Mouse (Mus musculus): ENCODE data around the gene Inf2.

DNA sequence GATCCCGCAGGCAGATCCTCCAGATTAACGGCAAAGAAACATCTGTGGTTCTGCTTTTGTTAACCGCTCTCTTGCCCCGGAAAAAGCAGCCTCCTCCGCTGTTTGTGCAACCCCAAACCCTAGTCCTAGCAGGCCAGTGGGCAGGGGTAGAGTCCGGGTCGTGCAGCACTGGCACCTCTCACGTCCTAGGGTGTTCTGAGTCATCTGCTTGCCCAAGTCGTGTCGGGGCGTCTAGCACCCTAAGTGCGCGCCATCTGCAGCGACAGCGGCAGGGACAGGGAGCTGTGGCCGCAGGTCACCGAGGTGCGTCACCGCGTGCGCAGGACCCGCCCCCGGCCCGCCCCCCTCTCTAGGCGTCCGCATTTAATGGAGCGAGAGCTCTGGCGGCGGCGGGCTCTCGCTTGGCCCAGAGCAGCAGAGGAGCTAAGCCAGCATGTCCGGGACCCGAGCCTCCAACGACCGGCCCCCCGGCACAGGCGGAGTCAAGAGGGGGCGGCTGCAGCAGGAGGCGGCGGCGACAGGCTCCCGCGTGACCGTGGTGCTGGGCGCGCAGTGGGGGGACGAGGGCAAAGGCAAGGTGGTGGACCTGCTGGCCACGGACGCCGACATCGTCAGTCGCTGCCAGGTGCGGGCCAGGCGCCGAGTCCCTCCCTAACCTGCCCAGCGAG, 31.2 kb downstream of the Inf2 start, which contains the start of gene Adssl1:
- TF ChIP-seq POLR2A (IDR thresholded peaks at IDR 0.05; ENCODE audit: extremely low read depth, insufficient read depth, low read length) (no peak), CTCF (IDR thresholded peaks at IDR 0.05; ENCODE audit: extremely low read depth, insufficient read depth, low read length) (no peak)

All from cortical plate, adult 2 months (tissue).